Mouse (Mus musculus) left cerebral cortex, postnatal 10 days (tissue): ENCODE results near the gene Lsm14b. TPM values are rescaled to one million over a fixed set of nuclear protein-coding genes. Genes with fewer than 3 reads are reported as not detected.

Experiments used
- DNase-seq, 2 experiments: peaks; one replicate each; pipeline ENCODE4 v3.0.0; 2021 to 2022; ENCODE audit warnings: low spot score in 2 of 2, mixed read lengths in 1 of 2; ENCODE audit errors: extremely low spot score in 1 of 2
- intact Hi-C: fragments of 180-260 bp; cut with DNase I; formaldehyde crosslinking; loops from one replicate; pipeline ENCODE4 v1.15.1; 2025
- total RNA-seq, 2 experiments: library from RNA; stranded (reverse); gene quantifications; 2 replicates each; pipeline ENCODE4 v1.2.3; 2021

The Lsm14b gene
- total RNA-seq, 2 experiments from 2014 or later = 142 to 143 TPM

- DNase-seq = no peak
- intact Hi-C loops = no loop called here
Observed at GRCm38 (mm10) chr2:180010686-180011085, 14.1 kb upstream of the Lsm14b start.

- intact Hi-C loops = no loop called here
Observed at GRCm38 (mm10) chr2:180011370-180011769, 13.4 kb upstream of the Lsm14b start.

GRCm38 (mm10) chr2:180013686-180014085, 11.1 kb upstream of the Lsm14b start:
- DNase-seq = no peak
- intact Hi-C loops = no loop called here

More at GRCm38 (mm10) chr2:180011370-180011769, 13.4 kb upstream of the Lsm14b start:
- DNase-seq = no peak

- intact Hi-C loops = no loop called here
Observed at GRCm38 (mm10) chr2:180017632-180018031, 7.2 kb upstream of the Lsm14b start.

GRCm38 (mm10) chr2:180018573-180018972, 6.2 kb upstream of the Lsm14b start:
- intact Hi-C loops = no loop called here
- DNase-seq = no peak

More at GRCm38 (mm10) chr2:180017632-180018031, 7.2 kb upstream of the Lsm14b start:
- DNase-seq = no peak

GRCm38 (mm10) chr2:180020091-180020661, 4.6 kb upstream of the Lsm14b start:
- no peak for DNase-seq
- intact Hi-C loops = no loop called here

- intact Hi-C loops = no loop called here
- DNase-seq = no peak
Observed at GRCm38 (mm10) chr2:180020919-180021318, 3.9 kb upstream of the Lsm14b start.

GRCm38 (mm10) chr2:180022751-180023150, 2.0 kb upstream of the Lsm14b start:
- DNase-seq = no peak
- intact Hi-C loops = no loop called here

- intact Hi-C loops = loop anchor here (2.0 to 5.0 kb wide), 2 partner anchors 48 to 108 kb away; partner anchors contain the start of gene Taf4
- peak in 1 of 2 experiments; percentile 81 for DNase-seq
Observed at GRCm38 (mm10) chr2:180025135-180025860, 511 bp downstream of the Lsm14b start.

GRCm38 (mm10) chr2:180025861-180026200, 1.0 kb downstream of the Lsm14b start:
- intact Hi-C loops = loop anchor here (2.0 to 5.0 kb wide), 2 partner anchors 49 to 109 kb away; partner anchors contain the start of gene Taf4

GRCm38 (mm10) chr2:180027768-180028167, 3.0 kb downstream of the Lsm14b start:
- intact Hi-C loops = loop anchor here (5.0 kb wide), 1 partner anchor 110 kb away; no protein-coding TSS in a partner anchor
- DNase-seq = no peak

More at GRCm38 (mm10) chr2:180025861-180026200, 1.0 kb downstream of the Lsm14b start:
- no peak for DNase-seq

- no peak for DNase-seq
- intact Hi-C loops = no loop called here
Observed at GRCm38 (mm10) chr2:180031270-180031669, 6.5 kb downstream of the Lsm14b start.

GRCm38 (mm10) chr2:180032925-180033324, 8.1 kb downstream of the Lsm14b start:
- no peak for DNase-seq
- intact Hi-C loops = no loop called here

- no peak for DNase-seq
- intact Hi-C loops = no loop called here
Observed at GRCm38 (mm10) chr2:180033956-180034355, 9.2 kb downstream of the Lsm14b start.

GRCm38 (mm10) chr2:180034753-180035152, 10.0 kb downstream of the Lsm14b start:
- no peak for DNase-seq
- intact Hi-C loops = no loop called here

GRCm38 (mm10) chr2:180040406-180040805, 15.6 kb downstream of the Lsm14b start:
- intact Hi-C loops = no loop called here
- no peak for DNase-seq

- DNase-seq = peak; percentile 31 to 67
- intact Hi-C loops = no loop called here
Observed at GRCm38 (mm10) chr2:180041577-180042255, 16.9 kb downstream of the Lsm14b start.

GRCm38 (mm10) chr2:180042256-180042857, 17.6 kb downstream of the Lsm14b start, which contains the start of the genes Psma7 and Ss18l1:
Gene Psma7, minus strand, starts transcription at chr2:180042433.
Gene Ss18l1, plus strand, starts transcription at chr2:180042509.
- intact Hi-C loops = no loop called here

GRCm38 (mm10) chr2:180042858-180043515, 18.2 kb downstream of the Lsm14b start:
- DNase-seq = peak; percentile 45 to 91
- intact Hi-C loops = no loop called here

More at GRCm38 (mm10) chr2:180042256-180042857, 17.6 kb downstream of the Lsm14b start, which contains the start of the genes Psma7 and Ss18l1:
- DNase-seq = peak; percentile 80 to 96
